Mouse (Mus musculus) ZHBTc4 (cell line): Measurements from ENCODE around the gene Grin2c.

ENCODE experiments used
- DNase-seq: peaks from one replicate; pipeline ENCODE4 v3.0.0-alpha.2; 2011; ENCODE audit warnings: low read depth, low spot score

The Grin2c gene

DNA sequence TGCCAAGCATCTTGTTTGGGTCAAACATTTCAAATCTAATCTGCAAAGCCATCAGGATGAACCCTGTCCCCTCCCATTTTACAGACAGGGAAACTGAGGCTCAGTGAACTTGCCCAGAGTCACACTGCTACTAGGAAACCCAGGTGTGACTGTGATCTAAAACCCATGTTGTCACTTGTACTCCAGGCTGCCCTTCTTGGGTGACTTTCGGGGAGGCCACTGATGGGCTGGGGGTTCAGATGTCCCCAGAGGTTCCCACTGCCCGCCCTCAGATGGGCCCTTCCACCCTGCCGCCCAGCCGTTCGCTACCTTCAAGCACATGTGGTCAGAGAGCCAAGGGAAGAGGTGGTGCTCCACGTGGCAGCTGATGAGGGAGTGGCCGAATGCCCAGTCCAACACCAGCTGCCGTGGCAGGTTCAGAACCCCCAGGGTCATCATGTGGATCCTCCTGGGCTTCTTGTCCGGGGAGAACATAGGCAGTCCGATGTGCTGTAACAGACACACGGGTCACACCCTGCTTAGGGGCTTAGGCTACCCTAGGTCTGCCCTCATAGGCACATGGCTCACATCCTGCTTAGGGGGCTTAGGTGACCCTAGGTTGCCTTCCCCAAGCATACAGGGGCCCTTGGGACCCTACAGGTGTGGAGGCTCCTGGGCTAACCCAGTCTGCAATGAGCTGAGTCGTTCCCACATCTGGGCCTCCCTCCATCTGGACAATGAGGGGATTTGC lies 17.0 kb upstream of the Grin2c start:
- DNase-seq, result no peak

GRCm38 (mm10) chr11:115283486-115283765 lies 16.4 kb upstream of the Grin2c start:
- no peak for DNase-seq

GRCm38 (mm10) chr11:115282723-115283485 lies 15.9 kb upstream of the Grin2c start:
- no peak for DNase-seq

- DNase-seq, result no peak
These were observed 15.3 kb upstream of the Grin2c start for GRCm38 (mm10) chr11:115282295-115282694.

GRCm38 (mm10) chr11:115279726-115280125 lies 12.7 kb upstream of the Grin2c start:
- peak; percentile 85 for DNase-seq

GRCm38 (mm10) chr11:115278176-115278575 lies 11.1 kb upstream of the Grin2c start:
- DNase-seq, result no peak

DNA sequence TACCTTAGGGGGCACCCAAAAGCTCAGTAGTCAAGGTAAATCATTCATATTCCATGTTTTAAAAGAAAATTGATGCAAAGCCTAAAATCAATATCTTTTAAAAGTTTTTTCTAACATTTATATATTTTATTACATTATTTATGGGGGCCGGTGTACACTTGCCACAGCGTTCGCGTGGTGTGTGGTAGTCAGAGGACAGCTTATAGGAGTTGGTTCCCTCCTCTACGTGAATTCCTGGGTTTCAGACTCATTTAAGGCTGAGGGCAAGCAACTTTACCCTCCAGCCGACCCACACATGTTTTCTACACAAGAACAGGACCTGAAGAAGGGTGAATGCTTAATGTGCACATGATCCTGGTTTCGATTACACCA lies 10.5 kb upstream of the Grin2c start:
- no peak for DNase-seq

GRCm38 (mm10) chr11:115276780-115277603 lies 9.9 kb upstream of the Grin2c start, which contains the start of gene Fdxr:
Gene Fdxr (minus strand): TSS chr11:115277050.
- DNase-seq, result peak; percentile 99

GRCm38 (mm10) chr11:115275954-115276353 lies 8.9 kb upstream of the Grin2c start:
- DNase-seq, result no peak

- DNase-seq, result no peak
These were observed 8.5 kb upstream of the Grin2c start for GRCm38 (mm10) chr11:115275509-115275908.

DNA sequence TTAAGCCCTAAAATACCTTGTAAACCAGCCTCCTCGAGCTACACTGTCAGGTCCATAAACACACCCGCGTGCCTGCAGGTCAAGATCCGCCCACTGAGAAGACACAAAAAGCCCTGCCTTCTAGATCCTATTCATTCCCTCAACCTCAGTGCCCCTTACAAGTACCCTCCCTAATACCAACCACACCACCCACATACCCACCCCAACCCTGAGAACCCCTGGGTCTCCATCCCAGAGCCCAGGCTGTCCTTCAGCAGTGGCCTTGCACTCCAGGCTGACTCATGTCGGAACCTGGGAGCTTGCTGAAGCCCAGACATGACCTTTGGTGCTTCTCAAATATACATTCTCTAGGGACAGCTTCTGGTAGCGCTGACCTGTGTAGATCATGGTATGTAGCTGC lies 7.7 kb upstream of the Grin2c start:
- DNase-seq, result no peak

GRCm38 (mm10) chr11:115274178-115274577 lies 7.1 kb upstream of the Grin2c start:
- no peak for DNase-seq

- DNase-seq, result no peak
These were observed 6.7 kb upstream of the Grin2c start for GRCm38 (mm10) chr11:115273735-115274134.

DNA sequence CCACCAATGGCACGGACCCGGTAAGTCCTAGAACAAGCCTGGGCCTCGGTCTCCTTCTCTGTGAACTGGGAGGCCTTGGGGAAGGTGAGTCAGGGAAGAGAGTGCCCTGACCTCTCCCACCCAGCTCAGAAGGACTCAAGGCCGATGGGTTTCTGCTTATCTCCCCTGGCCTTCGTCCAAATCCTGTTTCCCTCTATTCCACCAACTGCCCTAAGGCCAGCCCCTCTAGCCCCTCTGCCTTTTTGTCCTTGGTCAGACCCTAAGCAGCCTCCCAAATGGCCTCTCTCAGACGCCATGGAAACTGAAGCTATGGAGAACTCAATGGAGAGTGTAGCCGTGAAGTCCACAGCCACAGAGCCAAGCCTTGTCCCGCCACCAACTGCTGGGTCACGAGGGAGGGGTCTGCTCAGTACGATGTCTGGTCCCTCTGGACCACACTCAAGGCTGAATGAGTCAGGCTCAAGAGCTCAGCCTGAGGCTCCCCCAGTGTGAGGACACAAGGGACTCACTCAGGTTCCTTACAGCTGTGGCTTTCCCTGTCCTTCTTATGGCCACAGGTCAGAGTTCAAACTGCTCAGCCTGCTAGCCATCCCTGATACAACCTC lies 6.0 kb upstream of the Grin2c start:
- no peak for DNase-seq

DNA sequence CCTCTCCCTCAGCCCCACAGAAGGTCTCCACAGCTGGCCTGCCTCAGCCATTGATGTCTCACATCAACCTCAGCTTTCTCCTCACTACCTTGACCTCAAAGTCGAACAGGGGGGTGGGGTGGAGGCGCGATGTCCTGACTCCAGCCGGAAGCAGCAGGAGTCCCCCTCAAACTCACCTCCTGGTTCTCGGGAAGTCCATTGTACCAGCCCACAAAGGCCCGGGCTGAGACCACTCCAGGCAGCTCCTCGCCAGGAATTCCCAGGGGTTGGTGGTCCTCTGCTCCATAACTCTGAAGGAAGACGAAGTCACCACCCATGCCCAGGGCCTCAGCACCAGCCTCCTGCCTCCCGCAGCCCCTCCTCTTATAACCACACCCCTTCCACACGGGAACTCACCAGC lies 4.4 kb upstream of the Grin2c start:
- no peak for DNase-seq

GRCm38 (mm10) chr11:115271052-115271451 lies 4.0 kb upstream of the Grin2c start:
- DNase-seq, result no peak

DNA sequence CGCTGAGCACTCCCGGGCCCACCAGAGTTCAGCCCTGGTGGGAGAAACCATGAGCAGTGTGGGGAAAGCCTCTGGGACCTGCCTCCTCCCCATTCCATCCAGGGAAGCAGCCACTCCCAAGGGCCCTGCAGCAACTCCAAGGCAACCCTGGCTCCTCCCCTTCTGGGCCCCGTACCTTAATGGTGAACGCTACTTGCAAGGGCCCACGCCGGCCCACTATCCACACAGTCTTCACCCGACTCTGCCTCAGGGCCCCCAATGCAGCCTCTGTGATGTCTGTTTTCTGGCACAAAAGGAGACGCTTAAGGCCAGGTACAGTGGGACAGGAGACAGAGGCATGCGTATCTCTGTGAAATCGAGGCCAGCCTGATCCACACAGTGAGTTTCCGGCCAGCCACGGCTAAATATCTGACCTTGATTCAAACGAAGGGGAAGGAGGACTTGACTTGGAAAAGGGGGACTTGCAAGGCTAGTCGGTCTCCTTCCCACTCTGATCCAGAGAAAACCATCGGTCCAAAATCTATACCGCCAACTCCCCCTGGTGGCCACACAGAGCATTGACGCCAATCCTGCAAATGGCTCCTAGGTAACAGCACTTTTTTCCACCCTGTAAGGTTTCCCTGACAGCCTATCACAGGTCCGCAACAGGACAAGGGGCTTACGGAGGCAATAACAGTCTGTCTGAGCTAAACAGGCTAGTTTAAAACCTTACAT lies 3.3 kb upstream of the Grin2c start:
- DNase-seq, result peak; percentile 88

DNA sequence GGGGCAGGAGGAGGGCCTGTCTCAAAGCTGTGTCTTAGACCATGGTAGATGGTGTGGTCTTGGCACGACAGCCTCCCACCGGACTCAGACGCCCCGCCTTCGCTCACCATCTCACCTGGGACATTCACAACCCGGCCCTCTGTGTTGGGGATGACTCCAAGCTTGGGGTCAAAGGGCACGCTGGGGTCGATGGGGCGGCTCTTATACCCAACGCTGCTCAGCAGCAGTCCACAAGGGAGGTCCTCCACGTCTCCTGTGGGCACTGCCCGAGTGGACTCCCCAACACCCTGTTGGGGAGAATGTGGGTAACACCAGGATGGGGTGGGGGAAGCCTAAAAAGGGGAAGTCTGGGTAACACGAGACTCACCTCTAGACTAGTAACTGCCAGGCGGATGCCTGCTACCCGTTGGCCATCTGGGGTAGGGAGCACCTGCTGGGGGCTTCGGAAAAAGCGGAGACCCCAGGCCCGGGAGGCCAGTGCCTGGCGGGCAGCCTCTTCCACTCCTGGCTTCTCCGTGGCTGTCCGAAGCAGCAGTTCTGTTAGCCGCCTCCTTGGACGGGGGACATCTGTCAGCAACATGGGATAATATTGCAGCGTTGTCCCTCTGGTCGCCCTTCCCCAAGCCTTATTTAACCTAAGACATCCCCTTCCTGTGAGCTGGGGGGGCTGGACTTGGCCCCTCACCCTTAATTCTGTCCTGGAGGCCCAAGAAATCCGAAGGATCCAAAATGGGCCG lies 2.5 kb upstream of the Grin2c start:
- DNase-seq, result no peak

DNA sequence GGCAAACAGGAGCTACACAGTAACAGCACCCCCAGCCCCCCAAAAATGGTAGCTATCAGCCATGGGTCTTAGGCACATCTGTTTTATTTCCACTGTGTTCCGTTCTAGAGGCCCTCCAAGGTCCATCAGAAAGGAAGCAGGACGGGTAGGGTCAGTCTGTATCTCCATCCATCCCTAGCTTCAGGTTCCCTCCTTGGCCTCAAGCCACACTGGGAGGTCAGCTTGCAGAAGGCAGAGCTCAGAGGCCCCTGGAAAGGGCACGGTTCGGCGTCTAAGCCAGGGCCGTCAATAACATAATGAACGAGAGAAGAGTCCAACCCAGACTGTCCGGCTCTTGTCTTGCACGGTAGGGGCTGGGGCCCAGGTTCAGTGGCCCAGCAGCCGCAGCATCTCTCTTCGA lies 915 bp upstream of the Grin2c start:
- DNase-seq, result no peak

GRCm38 (mm10) chr11:115266400-115266778 lies 654 bp downstream of the Grin2c start:
- DNase-seq, result no peak
